Mouse (Mus musculus): ENCODE results near the gene Cryaa. TPM values are rescaled to one million over a fixed set of nuclear protein-coding genes. Genes with fewer than 3 reads are reported as not detected.
"Not testable (repeated sequence)": the region's sequence is repeated elsewhere in the genome, so short reads cannot be mapped to it uniquely, and the experiment has no call there.

The Cryaa gene
- total RNA-seq, 2 experiments from 2014 or later = 0.40 TPM; not detected in 1

DNA sequence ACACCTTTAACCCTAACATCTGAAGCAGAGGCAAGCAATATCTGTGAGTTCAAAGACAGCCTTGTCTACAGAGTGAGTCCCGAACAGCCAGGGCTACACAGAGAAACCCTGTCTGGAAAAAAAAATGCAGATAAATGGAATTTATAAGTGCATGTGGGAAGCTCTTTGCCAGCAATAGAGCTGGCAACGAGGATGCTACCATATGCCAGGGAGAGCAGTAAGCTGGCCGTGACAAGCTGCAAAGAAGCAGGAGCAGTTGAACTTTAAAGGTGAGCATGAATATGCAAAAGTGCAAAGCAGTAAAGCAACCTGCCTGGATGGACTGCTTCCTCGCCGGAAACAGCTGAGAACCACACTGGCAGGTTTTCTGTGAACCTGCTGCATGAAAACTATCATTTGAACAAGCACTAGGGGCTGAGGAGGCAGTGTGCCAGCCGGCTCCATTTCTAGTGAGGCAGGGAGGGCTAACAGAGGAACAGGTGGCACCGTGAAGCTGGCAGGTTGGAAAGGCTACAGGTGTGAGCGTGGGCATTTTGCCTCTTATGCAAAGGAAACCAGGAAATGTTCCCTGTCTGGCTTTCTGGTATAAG is 16.9 kb upstream of the Cryaa start:
- peak; percentile 76 to 80 for DNase-seq

DNA sequence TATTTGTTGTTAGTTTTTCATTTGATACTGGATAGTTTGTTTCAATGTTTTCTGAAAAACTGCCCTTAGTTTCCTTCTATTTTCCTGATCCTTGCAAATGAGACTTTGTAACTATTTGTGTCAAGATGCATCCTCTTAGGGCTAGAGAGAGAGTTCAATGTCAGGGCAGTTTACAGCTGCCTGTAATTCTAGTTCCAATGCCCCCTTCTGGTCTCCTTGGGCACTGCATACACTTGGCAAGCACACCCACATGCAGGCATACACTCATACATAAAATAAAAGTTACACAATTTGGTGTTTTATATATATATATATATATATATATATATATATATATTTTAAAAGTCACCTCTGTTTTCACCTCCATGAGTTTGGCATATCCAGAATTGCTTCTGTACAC is 14.8 kb upstream of the Cryaa start:
- DNase-seq = no peak

DNA sequence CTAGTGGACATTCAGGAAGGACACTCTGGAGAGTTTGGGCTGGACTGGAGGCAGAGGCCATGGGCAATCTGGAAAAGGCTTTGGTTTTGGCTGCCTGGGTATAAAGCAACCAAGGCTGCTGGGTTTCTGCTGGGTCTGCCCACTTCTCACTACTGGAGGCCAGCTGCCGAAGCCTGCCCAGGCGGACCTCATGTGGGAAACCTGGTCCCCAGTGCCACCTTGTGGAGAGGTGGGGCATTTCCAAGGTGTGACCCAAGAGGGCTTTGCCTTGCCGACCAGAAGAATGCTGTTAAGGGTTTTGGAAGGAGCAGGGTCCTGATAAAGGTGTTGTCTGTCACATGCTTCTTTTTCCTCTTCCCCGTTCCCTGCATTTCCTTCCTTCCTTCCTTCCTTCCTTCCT is 12.8 kb upstream of the Cryaa start:
- peak; percentile 70 to 76 for DNase-seq

DNA sequence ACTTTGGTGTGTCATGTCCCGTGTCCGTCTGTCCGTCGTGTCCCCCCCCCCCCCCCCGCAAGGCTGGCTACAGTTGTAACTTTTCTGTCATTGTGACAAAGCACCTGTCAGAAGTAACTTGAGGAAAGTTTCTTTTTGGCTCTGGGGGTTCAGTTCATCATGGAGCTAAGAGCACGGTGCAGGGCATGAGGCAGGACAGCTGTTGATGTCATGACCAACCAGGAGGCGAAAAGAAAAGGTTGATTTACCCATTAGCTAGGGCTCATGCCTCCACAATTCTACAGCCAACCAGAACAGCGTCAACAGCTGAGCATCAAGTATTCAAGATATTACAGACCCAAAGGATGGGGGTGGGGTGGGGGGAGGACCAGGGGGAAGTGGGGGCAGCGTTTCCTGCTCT is 9.3 kb upstream of the Cryaa start:
- DNase-seq = no peak

DNA sequence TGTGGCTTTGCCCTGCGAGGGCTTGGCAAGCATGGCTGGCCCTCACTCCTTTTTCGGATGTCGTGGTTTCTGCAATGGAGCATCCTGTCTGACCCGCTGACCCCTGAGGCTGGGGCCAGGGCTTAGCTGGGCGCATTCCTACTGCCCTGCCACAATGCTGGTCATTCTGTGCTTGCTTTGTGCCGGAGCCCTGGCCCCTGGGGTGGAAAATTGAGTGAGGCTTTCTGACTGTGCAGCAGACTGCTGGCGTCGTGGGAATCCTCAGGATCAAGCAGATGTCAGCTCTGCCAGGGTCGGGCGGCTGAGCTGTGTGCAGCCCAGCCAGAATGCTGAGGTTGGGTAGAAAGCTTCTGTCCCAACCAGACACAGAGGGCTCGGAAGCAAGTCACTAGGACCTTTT is 7.4 kb upstream of the Cryaa start:
- no peak for DNase-seq

DNA sequence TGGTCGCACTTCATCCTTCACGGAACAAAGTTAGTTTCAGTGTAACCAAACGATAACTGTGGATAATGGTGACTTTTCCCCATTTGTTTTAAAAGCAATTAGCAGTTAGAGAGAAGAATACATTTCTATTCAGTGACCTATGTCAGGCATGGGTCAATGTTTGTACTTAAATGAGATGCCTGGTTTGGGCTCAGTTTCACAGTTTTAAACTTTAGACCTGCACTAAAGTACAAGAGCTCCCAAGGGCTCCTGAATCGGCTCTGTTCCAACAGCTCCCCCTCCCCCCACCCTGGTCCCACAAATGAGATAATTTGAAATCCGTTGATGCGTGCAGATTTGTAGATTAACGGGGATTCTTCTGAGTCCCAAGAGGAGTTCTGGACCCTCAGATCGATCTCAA is 5.9 kb upstream of the Cryaa start:
- no peak for DNase-seq

DNA sequence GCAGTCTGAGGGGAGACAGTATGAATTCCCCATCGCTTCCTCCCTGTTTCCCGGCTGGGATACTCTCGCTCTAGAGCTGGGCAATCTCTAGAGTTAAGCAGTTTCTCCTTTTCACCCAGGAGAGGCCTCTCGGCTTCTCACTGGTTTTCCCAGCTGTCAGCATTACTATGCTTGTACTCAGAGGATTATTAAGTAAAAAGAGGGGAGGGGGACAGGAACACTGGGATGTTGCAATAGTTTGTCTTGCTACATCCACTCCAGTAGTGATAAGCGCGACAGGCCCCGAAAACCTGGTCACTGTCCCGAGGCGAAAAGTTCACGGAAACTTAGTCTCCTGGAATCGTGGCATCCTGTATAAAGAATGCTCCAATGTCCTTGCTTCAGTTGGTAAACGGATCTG is 5.3 kb upstream of the Cryaa start:
- no peak for DNase-seq

DNA sequence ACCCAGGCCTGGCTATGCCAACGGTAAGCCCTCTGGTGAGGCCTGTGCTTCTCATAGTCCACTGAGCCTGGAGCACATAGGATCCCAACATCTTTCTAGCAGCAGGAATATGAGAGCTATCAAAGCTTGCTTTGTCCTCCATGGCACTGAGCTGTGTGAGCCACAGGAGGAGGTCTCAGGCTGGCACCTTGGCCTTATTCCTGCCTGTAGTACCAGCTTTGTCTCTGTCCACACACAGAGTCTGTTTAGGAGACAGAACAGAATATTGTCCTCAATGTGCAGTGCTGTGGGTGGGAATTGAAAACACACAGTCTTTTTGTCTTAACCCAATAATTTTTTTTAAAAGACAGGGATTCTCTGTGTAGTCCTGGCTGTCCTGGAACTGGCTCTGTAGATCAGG is 3.2 kb upstream of the Cryaa start:
- DNase-seq = no peak

DNA sequence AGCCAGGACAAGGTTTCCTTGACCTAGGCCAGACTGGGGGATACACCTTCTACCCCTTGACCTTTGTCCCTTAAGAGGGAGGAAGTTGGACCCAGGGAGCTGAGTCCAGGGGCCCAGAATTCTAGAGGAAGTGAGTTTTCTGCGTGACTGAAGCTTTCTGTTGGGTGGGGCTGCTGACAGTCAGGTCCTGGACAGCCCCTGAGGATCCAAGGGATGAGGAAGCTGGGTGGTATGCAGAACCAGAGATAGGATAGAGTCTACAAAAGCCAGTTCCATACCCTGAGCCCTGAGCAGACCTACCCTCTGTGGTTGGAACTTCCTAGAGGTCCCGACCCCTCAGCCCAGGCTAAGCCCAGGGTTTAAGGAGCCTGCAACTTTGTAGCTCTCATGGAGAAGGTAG is 2.8 kb downstream of the Cryaa start:
- no peak for DNase-seq

DNA sequence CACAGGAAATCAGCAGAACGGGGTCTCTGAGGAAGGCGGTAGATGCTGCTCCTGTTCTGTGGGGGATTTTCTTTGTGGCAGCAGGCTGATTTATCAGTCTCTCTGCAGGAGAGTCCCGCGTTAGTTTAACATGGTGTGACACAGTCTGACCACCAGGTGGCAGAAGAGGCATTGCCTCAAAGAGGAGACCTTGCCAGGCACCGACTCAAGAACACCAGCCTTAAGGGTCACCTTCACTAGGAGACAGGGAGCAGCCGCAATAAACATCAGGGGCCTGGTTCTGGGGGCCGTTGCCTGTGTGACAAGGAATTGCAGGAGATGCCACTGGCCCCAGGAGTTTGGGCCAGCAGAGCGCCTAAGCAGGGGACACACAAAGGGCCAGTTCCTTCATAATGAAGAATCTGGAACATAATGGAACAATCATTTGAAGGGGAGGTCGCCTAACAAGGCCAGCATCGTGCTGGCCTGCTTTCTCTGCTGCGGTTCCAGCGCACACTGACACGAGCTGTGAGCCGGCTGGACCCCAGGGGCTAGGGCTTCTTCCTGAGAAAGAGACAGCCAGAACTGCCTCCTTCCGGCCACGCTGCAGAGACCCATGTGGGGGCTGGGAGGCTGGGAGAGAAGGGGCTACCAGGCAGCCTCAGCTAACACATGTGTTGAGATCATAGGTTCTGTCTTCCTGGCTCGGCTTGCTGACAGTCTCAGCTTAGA is 8.1 kb downstream of the Cryaa start:
- peak; percentile 66 to 75 for DNase-seq

DNA sequence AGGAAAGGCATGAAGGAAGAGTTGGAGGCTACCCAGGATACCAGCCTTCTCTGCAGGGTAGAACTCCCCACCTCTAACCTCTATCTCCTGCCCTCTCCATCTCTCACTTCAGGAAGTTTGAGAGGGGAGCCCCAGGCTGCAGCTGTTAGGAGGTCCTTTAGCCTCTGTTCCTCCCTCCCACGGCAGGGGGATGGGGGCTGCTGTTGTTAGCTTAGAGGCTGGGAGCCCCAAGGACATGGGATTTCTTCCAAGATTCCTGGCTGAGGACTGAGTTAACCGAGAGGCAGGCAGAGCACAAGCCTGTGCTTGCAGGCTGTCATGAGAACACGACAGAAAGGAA is 8.6 kb downstream of the Cryaa start:
- DNase-seq = no peak

DNA sequence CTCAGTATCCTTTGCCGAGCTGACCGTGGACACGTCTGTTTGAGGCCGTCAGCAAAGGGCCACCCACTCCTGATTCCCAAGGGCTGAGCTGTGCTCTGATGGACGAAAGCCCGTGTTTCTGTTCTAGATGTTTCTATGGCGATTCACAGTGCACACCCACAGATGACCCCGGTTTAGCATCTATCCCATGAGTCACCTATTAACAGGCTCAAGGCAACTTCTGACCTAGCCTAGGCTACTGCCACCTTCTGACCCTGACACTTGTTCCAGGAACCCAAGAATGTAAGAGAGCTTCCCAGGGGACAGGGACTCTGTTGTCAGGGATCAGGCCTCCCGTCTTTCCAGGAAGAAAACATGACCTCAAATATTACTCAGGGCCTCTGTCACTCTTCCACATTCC is 10.5 kb downstream of the Cryaa start:
- no peak for DNase-seq

DNA sequence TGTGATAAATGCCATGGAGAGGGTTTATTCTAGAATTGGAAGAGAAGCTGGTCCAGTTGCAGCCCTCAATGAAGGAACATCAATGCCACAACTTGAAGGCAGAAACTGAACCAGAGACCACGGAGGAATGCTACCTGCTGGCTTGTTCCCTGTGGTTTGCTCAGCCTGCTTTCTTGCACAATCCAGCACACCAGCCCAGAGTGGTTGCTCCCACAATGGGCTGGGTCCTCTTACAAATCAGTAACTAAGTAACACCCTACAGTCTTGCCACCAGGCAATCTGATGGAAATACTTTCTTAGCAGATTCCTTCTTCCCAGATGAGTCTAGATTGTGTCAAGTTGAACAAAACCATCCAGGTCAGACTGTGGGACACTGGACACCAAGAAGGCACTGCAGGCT is 12.0 kb downstream of the Cryaa start:
- DNase-seq = no peak

DNA sequence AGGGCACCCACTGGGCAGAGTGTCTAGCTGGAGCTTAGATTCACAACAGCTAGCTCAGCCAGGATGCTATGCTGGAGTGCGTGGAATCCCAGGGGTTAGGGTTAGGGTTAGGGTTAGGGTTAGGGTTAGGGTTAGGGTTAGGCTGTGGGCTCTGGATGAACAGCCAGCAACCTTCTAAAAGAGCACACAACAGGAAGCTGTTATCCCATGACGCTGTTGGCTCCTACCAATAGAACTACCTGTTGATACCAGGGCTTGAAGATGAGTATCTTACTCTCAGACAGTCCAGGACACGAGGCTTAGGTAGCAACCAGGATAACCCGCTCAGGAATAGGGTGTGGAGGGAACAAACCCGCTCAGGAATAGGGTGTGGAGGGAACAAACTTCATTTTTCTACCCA is 15.3 kb downstream of the Cryaa start:
- DNase-seq = no peak

DNA sequence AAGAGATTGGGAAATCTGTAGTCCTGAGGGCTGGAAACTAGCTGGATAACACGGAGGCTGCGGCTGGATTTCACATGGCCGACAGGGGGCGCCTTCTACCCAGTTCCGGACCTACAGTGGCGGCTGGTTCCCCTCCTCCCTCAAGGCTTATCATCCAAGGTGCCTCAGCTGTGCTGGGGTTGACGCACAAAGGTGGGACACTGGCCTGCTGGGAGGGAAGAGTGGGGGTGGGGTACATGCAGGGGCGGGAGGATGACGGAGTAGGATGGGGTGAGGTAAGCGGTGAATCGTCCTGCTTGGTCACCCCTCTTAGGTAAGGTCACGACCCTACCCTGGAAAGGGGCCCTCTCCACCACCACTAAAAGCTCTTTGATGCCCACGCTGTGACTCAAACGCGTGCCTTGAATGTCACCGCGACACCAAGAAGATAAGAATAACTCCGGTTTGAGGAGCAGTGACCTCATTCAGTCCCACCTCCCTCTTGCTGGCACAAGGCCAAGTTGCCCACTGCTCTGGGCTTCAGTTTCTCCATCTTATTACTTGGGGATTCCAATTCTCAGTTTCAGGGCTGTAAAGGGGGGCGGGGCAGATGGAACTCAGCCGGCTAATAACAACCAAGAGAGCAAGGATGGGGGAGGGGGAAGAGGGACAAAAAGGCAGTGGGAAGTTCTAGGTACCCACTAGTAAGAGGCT is 15.9 kb downstream of the Cryaa start:
- peak; percentile 63 to 65 for DNase-seq

DNA sequence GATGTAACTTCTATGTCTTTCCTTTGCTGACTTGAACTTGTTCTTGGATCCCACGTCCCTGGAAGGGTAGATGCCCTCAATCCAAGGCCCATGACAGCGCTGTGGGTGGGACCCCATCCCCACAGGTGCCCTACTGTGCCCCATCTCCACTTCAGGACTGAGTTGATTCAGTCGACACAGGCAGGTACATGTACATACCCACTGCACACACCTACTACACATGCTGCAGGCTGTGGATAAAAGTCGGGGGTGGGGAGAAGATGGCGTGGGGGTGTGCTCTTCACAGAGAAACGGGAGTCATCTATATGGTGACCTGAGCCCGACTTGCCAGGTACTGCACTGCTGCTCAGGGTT is 16.4 kb downstream of the Cryaa start:
- no peak for DNase-seq

DNA sequence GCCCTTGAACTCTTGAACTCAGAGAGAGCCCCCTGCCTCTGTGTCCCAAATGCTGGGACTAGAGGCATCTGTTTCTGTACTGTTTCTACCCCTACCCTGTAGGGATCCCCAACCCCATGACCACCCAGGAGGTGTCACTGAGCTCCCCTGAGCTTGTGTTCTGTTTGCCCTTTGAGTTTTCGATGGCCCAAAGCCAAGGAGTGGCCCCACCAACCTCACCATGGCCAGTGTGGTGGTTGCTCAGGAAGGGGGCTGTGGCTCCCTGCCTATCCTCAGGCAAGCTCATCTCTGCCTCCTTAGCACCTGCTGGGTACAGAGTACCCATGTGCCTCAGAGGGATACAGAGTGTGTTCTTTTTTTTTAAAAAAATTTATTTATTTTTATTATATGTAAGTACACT is 17.3 kb downstream of the Cryaa start:
- no peak for DNase-seq

DNA sequence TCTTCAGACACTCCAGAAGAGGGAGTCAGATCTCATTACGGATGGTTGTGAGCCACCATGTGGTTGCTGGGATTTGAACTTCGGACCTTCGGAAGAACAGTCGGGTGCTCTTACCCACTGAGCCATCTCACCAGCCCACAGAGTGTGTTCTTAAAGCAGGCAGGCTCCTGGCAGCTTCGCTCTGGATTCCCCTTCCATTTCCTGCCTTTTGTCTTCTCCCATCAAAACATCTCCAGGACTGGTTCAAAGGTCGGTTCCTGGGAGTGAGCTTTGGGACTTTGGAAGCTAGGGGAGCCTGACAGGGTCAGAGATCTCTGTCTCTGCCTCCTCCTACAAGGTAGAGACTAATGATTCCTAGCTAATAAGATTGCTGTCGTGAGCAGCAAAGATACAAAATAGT is 17.7 kb downstream of the Cryaa start:
- not testable (repeated sequence) for DNase-seq

DNA sequence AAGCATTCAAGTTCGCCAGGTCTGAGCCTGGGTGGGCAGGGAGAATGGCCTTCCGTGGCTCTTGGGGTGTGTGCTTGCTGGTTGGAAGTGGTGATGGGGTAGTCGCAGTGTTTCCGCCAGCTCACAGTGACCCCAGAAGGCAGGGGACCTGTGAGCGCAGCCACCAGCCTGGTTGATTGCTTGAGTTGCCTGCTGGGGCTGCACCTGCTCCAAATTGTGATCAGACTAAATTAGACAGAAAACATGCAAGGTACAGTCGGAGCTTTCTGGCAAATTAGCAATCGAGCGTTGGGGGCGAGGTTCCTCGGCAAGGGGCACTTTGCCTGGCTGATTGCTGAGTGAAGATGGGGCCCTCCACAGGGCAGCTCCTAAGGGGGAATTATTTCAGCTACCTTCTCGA is 20.7 kb downstream of the Cryaa start:
- no peak for DNase-seq

DNA sequence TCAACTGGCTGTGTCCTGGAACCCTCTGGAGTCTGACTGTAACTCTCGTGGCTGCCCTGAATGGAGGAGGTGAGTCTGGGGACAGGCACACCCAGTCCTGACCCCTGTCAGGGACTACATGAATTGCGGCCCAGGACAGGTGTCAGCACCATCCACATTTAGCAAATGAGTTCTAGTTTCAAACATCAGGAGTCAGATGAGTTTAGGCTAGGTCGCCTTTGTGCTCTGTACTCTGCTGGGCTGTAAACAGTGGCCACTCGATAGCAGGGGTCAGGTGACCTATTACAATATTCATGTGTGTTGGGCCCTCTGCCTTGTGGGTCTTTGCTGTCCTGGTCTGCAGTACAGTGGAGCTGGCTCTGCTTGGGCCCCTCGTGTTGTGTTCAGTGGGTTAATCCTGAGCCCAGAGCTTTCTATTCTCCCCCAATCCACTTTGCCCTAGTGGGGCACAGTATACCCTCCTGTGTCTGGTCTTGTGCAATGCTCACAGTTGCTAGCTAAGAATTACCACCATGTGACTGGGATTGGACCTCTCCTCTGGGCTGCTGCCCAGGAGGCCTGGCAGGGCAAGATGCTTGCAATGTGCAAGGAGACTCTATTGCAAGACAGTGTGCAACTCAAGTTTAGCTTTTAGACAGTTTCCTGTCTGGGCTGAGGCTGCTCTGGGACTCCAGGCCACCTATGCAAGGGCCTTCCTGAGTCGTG is 25.8 kb downstream of the Cryaa start:
- DNase-seq = no peak

DNA sequence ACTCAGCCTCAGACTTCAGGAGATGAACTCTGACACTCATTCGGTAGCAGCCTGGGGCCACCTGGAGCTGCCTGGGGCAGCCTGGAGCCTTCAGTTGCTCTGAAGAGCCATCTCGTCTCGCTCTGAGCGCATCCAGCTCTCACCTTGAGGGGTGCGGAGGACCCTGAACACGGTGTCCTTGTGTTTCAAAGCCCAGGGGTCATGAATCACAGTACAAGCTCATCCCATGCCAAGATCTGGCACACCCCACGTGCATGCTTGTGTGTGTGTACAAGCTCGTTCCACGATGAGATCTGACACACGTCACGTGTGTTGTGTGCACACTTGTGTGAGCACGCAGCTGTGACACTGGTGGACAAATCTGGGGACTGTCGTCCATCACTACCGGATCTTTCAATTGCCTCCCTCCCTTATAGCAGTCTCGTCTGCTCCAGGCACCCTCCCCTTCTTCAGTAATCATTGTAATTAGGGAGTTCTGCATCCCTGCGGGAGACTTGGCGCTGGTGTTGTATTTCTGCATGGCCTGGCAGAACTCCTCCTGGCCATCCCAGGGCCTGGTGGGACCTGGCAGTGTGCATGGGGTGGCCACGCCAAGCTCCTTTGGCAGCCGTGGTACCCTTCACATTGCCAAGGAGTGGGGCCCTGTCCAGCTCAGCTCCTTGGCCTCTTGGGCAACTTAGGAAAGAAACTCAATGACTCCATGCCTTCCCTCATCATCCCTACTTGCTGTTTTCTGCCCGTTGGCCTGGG is 27.8 kb downstream of the Cryaa start:
- DNase-seq = peak; percentile 62 to 72

DNA sequence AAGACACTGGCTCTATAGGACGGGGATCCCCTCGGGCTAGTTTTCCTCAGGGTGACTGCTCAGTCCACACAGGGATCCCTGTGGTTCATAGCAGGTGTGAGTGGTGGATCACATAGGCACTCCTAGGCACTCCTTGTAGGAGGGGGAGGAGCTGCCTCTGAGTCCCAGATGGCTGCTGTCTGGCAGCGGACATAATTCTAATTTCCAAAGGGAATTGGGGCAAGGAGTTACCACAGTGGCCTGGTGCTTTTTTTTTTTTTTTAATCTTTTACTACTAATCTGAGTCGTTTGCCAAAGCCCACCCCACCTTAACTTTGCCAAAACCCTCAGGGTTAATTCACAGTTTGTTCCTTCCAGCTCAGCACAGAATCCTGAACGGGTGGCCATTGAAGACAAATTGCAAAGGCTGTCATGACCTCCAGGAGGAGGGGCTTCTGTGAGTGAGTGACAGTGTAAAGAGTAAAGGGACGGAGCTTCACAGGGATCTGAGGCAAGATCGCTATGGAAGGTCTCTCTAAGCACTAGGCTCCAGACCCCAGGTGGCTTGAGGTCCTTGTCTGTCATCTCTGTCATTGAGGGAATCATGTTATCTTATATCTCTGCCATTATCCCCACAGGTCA is 31.6 kb downstream of the Cryaa start:
- DNase-seq = no peak

Measured in layer of hippocampus, postnatal 36 days (tissue).